Mouse (Mus musculus) macrophage (primary cell): Measurements from ENCODE around the gene BC028528. TPM values are rescaled to one million over a fixed set of nuclear protein-coding genes. Genes with fewer than 3 reads are reported as not detected.
"Not testable (repeated sequence)": the region's sequence is repeated elsewhere in the genome, so short reads cannot be mapped to it uniquely, and the experiment has no call there.

Experiments
- H3K27ac ChIP-seq: fragments of 350-480 bp; formaldehyde crosslinking; 2 replicates; pipeline ENCODE4 v1.9.0; 2021
- H3K36me3 ChIP-seq: fragments of 350-480 bp; formaldehyde crosslinking; 2 replicates; pipeline ENCODE4 v1.9.0; 2021; ENCODE audit errors: inconsistent target
- H3K4me3 ChIP-seq: fragments of 350-480 bp; formaldehyde crosslinking; 2 replicates; pipeline ENCODE4 v1.9.0; 2021; ENCODE audit errors: inconsistent target
- H3K79me2 ChIP-seq: fragments of 350-480 bp; formaldehyde crosslinking; 2 replicates; pipeline ENCODE4 v1.9.0; 2021; ENCODE audit errors: inconsistent target
- WGBS: methylation state at CpG from one replicate; pipeline ENCODE4 v1.1.7; 2026; ENCODE audit warnings: inconsistent platforms; ENCODE audit not compliant: missing documents; 5-methylcytosine and 5-hydroxymethylcytosine counted together
- polyA plus RNA-seq: library from polyadenylated mRNA; stranded (reverse); fragments of 250-400 nt; gene quantifications from 3 replicates; pipeline ENCODE4 v1.2.4, GENCODE M21; 2018; ENCODE audit warnings: inconsistent platforms

The BC028528 gene
- polyA plus RNA-seq, 1 experiment from 2014 or later: 139 TPM

DNA sequence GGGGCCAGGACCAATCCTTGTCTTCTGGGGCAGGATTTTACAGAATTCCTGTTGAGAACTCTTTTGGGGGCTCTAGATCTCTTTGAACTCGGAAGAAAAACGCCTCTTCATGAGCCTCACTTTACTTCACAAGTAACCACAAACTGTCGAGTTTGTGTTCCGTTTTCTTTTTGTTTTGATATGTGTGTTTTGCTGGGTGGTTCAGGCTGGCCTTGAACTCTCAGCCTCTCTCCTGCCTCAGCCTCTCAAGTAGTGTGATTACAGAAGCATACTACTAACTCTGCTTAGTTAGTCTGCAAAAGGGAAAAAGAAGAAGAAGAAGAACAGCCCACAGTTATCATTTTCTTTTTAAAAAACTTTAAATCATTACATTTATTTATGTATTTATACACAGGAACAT, 32.4 kb upstream of the BC028528 start:
- H3K4me3 ChIP-seq: no peak overlapping the region
- H3K27ac ChIP-seq: no peak overlapping the region
- WGBS: 62% methylated on average over 4 of the region's 4 CpGs
- no peaks in the 10 kb centered on the region for H3K36me3 ChIP-seq
- peaks cover under 1% of the 10 kb centered on the region; the same call in 1 of the 2 replicates for H3K79me2 ChIP-seq

DNA sequence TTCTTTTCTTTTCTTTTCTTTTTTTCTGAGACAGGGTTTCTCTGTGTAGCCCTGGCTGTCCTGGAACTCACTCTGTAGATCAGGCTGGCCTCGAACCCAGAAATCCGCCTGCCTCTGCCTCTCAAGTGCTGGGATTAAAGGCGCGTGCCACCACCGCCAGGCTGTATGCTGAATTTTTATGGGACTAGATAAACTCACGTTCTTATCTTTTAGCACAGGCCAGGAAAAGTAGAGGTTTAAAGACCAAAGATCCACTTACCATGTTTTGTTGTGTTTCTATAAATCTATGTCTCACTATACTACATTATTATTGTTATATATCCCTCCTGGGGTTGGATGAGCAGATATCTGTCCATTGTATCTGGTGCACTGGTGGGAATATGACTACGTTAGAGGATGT, 31.6 kb upstream of the BC028528 start:
- H3K4me3 ChIP-seq, H3K27ac ChIP-seq, H3K79me2 ChIP-seq, H3K36me3 ChIP-seq: not testable (repeated sequence)
- WGBS: 97% methylated on average over 7 of the region's 7 CpGs

- H3K27ac ChIP-seq, H3K4me3 ChIP-seq, H3K36me3 ChIP-seq, H3K79me2 ChIP-seq: not testable (repeated sequence)
- WGBS: 93% methylated on average over 2 of the region's 2 CpGs
Measured at GRCm38 (mm10) chr3:95920532-95920931, 28.7 kb upstream of the BC028528 start.

DNA sequence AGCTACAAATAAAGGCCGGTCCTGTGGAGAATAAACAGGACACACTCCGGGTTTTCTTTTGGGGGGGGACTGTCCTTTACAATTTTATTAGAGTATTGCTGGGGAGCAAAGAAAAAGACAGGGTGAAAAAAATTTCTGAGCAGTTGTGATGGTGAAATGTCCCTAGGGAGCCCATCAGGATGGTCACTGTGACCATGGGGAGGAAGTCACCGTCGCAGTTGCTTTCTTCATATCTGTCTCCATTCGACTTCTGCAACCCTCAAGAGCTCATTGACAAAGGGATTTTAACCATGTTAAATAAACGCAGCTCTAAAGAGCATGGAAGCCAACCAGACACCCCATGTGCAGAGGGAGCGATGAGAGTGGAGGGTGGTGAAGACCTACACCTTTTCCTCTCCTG, 25.0 kb upstream of the BC028528 start:
- Histone ChIP-seq H3K4me3 (no peak overlapping the region), H3K27ac (no peak overlapping the region), H3K79me2 (no peaks in the 10 kb centered on the region), H3K36me3 (no peaks in the 10 kb centered on the region)
- 43% methylated on average over 7 of the region's 7 CpGs for WGBS

GRCm38 (mm10) chr3:95914706-95915105, 22.9 kb upstream of the BC028528 start:
- Histone ChIP-seq H3K36me3 (no peaks in the 10 kb centered on the region), H3K79me2 (no peaks in the 10 kb centered on the region), H3K4me3 (no peak overlapping the region), H3K27ac (no peak overlapping the region)
- 100% methylated on average over 3 of the region's 4 CpGs for WGBS

GRCm38 (mm10) chr3:95907613-95908012, 15.8 kb upstream of the BC028528 start:
- Histone ChIP-seq H3K79me2 (no peaks in the 10 kb centered on the region), H3K27ac (no peak overlapping the region), H3K4me3 (no peak overlapping the region), H3K36me3 (no peaks in the 10 kb centered on the region)
- WGBS: 60% methylated on average over 4 of the region's 4 CpGs

- Histone ChIP-seq H3K27ac (no peak overlapping the region), H3K79me2 (no peaks in the 10 kb centered on the region), H3K36me3 (no peaks in the 10 kb centered on the region), H3K4me3 (peak overlapping the region; percentile 13; the same call in 1 of the 2 replicates)
- WGBS: under 1% methylated on average over 12 of the region's 12 CpGs
Measured at GRCm38 (mm10) chr3:95906860-95907259, 15.1 kb upstream of the BC028528 start.

DNA sequence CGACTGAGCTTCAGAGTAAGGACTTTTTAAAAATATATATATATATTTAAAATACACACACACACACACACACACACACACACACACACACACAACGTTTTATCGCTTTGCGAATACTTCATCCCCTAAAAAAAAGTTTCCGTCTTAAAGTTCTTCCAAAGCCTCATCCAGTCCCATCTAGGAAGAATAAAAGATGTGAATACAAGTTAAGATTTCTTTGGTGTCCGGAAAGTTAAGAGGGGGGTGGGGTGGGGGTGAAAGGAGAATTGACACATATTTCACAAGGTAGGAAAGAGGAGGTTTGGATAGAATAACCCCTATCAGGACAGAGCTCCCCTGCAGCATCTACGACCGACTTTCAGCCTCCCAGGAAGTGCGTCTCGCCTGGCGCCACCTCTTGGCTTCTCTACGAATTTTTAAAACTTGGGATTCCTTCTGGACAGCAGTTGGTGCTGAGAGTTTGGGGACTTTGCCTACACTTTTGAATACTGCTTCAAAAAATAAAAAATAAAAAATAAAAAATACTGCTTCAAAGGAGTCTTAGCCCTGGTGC, 14.2 kb upstream of the BC028528 start:
- Histone ChIP-seq H3K4me3 (peak overlapping the region; percentile 13; the same call in 1 of the 2 replicates), H3K79me2 (no peaks in the 10 kb centered on the region), H3K27ac (no peak overlapping the region), H3K36me3 (no peaks in the 10 kb centered on the region)
- WGBS: 6% methylated on average over 10 of the region's 12 CpGs

DNA sequence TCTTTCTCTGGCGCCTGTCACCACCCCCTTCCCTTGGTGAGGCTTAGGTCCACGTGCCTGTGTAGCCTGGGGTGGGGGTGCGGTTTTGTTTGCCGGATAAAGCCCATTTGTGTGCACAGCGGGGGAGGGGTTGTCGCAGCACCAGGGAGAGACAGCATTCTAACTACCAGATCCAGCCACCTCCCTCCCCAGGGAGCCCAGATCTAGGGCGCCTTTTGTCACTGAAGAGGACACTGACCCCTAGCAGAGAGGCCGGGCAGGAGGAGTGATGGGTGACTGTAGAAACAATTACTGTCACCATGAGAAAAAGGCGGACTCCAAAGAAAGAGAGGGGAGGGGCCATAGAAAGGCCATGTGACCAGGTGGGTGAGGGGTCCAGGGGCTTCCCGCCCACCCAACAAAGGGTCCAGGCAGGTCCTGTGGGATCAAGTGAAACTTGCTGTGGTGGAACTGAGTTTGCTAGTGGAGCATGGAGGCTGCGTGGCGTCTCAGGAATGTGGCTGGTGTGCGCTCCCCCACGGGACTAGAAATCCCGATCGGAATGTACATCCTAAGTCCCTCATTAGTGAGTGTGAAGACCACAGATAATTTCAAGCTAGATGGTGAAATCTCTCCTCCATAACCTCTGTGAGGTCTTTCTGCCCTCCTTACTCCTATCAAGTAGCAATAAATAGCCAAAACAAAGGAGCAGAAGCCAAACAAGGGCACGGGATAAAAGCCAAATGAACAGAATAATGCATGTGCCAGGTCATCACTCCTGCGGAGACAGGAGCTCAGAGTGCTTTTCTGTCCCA, 13.5 kb upstream of the BC028528 start:
- no peak overlapping the region for H3K27ac ChIP-seq
- no peak overlapping the region for H3K4me3 ChIP-seq
- H3K79me2 ChIP-seq: no peaks in the 10 kb centered on the region
- H3K36me3 ChIP-seq: no peaks in the 10 kb centered on the region
- WGBS: 5% methylated on average over 18 of the region's 18 CpGs

DNA sequence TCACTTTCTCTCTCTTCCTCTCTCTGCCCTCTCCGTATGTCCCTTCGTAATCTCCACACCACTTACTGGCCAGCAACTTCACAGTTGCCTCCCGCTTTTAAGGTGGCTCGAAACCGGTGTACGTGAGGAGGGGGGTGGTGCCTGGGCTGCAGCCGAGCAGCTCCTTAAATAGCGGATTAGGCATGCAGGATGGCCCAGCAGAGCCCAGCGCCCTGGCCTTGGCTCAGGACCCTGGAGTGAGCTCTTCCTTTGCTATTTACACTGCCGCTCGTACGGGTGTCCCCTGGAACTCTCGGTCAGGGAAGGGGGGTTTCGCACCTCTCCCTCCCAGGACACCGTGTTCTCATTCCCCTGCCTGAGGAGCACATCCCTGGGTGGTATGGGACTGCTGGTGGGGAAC, 12.8 kb upstream of the BC028528 start, which contains the start of gene Car14:
Car14 (minus strand) TSS at position 124 of the 400 bp plus-strand sequence.
- Histone ChIP-seq H3K79me2 (no peaks in the 10 kb centered on the region), H3K4me3 (no peak within 1 kb of the TSS), H3K27ac (no peak within 1 kb of the TSS), H3K36me3 (no peaks in the 10 kb centered on the region)
- WGBS: 9% methylated on average over 15 of the region's 15 CpGs

DNA sequence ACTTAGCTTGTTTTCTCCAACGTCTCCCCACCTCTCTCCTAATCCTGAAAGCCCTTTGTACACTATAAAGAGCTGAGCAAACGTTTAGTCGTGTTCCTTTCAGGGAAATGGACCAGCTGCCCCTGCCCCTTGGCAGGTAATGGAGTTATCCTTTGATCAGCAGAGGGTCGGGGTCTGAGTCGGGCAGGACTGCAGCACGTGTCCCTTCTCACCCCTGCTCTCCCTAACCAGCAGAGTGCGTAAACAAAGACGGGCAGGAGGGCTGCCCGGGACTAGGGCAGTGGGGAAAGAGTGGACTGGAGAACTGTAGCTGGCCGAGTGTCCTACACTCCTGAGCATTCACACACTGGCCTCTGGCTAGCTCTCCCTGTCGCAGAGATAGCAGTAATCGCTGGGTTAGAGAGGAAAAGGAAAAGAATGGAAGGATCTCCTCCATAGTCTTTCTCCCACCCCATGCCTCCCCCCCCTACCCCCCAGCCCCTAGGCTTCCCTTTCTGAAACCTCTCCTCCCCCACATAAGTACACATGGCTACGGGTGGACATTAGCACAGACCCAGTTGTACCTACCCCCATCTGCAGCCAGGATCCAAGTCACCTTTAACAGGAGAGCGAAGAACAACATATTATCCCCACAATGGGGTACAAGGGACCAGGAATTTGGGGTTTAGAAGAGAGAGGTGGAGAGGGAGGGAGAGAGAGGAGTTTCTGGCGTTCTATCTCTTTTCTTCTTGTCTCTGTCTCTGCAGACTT, 12.1 kb upstream of the BC028528 start:
- no peaks in the 10 kb centered on the region for H3K36me3 ChIP-seq
- H3K4me3 ChIP-seq: no peak overlapping the region
- no peak overlapping the region for H3K27ac ChIP-seq
- 49% methylated on average over 14 of the region's 15 CpGs for WGBS
- H3K79me2 ChIP-seq: no peaks in the 10 kb centered on the region

DNA sequence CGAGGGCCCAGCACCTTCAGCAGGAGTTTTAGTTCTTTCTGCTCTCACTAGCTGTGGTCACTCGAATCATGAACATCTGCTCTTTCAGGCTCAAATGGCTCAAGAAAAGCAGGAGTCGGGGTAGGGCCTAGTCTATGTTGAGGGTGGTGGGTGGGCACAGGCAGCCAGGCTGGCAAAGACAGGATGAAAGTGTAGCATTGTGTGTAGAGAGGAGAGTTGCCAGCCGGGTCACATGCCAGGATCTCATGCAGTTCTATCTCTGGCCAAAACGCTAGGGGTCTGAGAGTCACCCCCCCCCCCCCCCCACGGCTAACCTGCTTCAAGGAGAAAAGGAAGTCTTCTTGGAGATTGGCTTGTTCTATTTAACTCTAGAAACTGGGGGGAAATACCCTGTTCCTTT, 10.8 kb upstream of the BC028528 start:
- no peaks in the 10 kb centered on the region for H3K79me2 ChIP-seq
- no peak overlapping the region for H3K27ac ChIP-seq
- WGBS: 88% methylated on average over 3 of the region's 6 CpGs
- H3K36me3 ChIP-seq: no peaks in the 10 kb centered on the region
- H3K4me3 ChIP-seq: no peak overlapping the region

GRCm38 (mm10) chr3:95902373-95902625, 10.5 kb upstream of the BC028528 start:
- Histone ChIP-seq H3K36me3 (no peaks in the 10 kb centered on the region; the same call in 1 of the 2 replicates), H3K4me3 (no peak overlapping the region), H3K79me2 (no peaks in the 10 kb centered on the region), H3K27ac (no peak overlapping the region)

- 91% methylated on average over 9 of the region's 9 CpGs for WGBS
- Histone ChIP-seq H3K79me2 (no peaks in the 10 kb centered on the region), H3K27ac (no peak overlapping the region), H3K4me3 (no peak overlapping the region), H3K36me3 (no peaks in the 10 kb centered on the region; the same call in 1 of the 2 replicates)
Measured at GRCm38 (mm10) chr3:95901616-95902372, 10.0 kb upstream of the BC028528 start.
